Mouse (Mus musculus) E14TG2a.4 (cell line): ENCODE measurements at regions not wholly inside any gene's neighbourhood (a gene's known extent, or its start where the extent isn't known, plus 50 kb on each side); places are given as distances from the start of the nearest gene placed in this dataset.

Source experiments
- H3K27me3 ChIP-seq: 2 replicates; pipeline ENCODE4 v1.6.1; 2014; ENCODE audit warnings: low read length, control low read depth; ENCODE audit not compliant: insufficient read depth
- H3K36me3 ChIP-seq: 2 replicates; pipeline ENCODE4 v1.6.1; 2014; ENCODE audit warnings: low read length, control low read depth; ENCODE audit not compliant: insufficient read depth
- H3K4me1 ChIP-seq: replicated peaks from 2 replicates; pipeline ENCODE4 v1.6.1; 2014; ENCODE audit warnings: low read depth, low read length, control low read depth
- H3K4me3 ChIP-seq: replicated peaks from 2 replicates; pipeline ENCODE4 v1.5.1; 2014; ENCODE audit warnings: mild to moderate bottlenecking, low read length
- H3K9me3 ChIP-seq: 2 replicates; pipeline ENCODE4 v1.6.1; 2014; ENCODE audit warnings: low read length, control low read depth
- CTCF ChIP-seq: conservative IDR thresholded peaks from 2 replicates; pipeline ENCODE4 v1.5.1; 2014; ENCODE audit warnings: low read length
- NANOG ChIP-seq: IDR thresholded peaks from 2 replicates; pipeline ENCODE4 v1.6.1; 2014; ENCODE audit warnings: borderline replicate concordance, low read length, mixed read lengths
- POU5F1 ChIP-seq: IDR thresholded peaks from 2 replicates; pipeline ENCODE4 v1.6.1; 2014; ENCODE audit warnings: low read length, borderline replicate concordance

GRCm38 (mm10) chr3:17793646-17794250 is 154.5 kb upstream of the Cypt12 start:
- Histone ChIP-seq H3K36me3 (no peaks in the 10 kb centered on the region), H3K9me3 (no peaks in the 10 kb centered on the region), H3K4me3 (peak overlapping the region; percentile 84), H3K27me3 (peaks cover 66% of the 10 kb centered on the region), H3K4me1 (peaks cover 37% of the 10 kb centered on the region)
- TF ChIP-seq CTCF (no peak), POU5F1 (no peak), NANOG (no peak)

DNA sequence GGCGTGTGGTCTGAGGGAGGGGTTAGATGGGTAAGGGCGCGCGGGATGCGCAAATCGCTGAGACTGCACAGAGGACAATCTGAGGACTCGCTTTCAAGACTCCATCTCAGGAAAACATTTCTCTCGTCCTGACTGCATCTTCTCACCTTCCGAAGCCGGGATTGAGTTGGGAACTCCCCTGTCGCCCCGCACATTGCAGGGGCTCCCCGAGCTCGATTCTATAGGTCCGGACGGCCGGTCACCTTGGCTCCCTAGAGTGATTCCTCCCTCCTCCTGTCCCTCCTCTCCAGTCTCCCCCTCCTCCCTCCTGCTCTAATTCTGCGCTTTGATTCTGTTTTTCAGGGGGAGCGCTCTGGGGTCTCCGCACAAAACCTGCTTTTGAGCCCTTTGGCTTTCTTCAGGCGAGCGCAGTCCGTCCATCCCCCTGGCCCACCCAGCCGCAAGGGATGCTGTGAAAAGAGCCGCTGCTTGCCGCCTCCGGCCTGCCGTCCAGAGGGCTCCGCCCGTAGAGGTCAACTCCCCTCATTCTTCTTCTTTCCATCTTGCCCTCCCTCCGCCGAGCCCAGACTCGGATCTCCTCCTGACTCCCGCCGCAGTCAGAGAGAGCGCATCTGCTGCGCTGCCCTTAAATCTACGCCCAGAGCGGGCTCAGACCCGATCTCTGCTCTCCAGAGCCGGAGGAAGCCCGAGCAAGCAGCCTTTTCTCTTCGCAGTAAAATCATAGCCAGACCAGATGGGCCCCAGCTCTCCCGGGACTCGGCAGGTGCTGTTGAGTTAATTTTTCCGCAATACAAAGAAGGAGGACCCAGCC is 153.8 kb upstream of the Cypt12 start:
- H3K27me3 ChIP-seq: peaks cover 59% of the 10 kb centered on the region
- TF ChIP-seq NANOG (no peak), POU5F1 (no peak), CTCF (no peak)
- H3K36me3 ChIP-seq: no peaks in the 10 kb centered on the region
- peak overlapping the region; percentile 84 for H3K4me3 ChIP-seq
- no peaks in the 10 kb centered on the region for H3K9me3 ChIP-seq
- H3K4me1 ChIP-seq: peaks cover 30% of the 10 kb centered on the region

DNA sequence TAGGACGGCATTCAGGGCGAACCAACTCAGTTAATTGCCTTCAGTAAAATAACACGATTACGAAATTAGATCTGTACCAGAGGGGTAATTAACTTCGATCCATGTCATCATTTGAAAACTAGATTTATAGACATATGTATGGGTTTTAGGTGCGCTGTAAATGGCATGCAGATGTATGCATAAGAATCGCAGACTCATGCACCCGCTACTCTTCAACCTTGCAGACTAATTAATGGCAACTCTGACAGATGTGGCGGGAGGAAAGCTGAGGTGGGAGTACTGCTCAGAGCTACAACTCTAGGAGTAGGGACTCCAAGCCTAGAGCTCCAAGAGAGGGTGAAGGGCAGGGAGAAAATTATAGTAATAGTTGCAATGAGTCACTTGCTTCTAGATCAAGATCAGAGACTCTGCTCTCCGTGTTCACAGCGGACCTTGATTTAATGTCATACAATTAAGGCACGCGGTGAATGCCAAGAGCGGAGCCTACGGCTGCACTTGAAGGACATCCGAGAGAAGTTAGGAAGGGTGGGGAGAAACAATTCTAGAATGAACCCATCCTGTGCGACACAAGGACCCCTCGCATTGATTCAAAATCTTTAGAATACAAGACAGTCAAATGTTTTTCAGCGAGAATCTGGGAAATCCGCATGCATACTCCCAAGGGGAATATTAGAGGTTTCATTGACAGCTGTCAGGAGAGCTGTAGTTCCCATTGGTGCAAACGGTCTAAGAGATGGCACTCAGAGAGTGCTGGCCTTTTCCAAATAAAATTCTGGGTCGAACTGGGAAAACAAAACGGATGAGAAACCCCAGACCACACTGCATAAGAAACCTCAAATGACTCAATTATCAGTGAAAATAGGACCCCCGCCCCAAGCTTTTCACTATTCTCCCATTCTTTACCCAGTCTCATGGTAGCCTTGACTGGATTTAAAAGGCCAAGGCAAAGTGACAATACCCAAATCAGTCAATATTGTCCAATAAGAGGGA is 152.6 kb upstream of the Cypt12 start:
- TF ChIP-seq NANOG (no peak), POU5F1 (no peak), CTCF (no peak)
- no peaks in the 10 kb centered on the region for H3K9me3 ChIP-seq
- peaks cover 20% of the 10 kb centered on the region for H3K4me1 ChIP-seq
- H3K4me3 ChIP-seq: peak overlapping the region; percentile 84
- H3K36me3 ChIP-seq: no peaks in the 10 kb centered on the region
- peaks cover 52% of the 10 kb centered on the region for H3K27me3 ChIP-seq

GRCm38 (mm10) chr3:17796766-17797165 is 151.4 kb upstream of the Cypt12 start:
- TF ChIP-seq POU5F1 (no peak), NANOG (no peak)
- Histone ChIP-seq H3K9me3 (no peaks in the 10 kb centered on the region), H3K4me3 (no peak overlapping the region), H3K27me3 (peaks cover 42% of the 10 kb centered on the region), H3K36me3 (no peaks in the 10 kb centered on the region), H3K4me1 (peaks cover 17% of the 10 kb centered on the region)

DNA sequence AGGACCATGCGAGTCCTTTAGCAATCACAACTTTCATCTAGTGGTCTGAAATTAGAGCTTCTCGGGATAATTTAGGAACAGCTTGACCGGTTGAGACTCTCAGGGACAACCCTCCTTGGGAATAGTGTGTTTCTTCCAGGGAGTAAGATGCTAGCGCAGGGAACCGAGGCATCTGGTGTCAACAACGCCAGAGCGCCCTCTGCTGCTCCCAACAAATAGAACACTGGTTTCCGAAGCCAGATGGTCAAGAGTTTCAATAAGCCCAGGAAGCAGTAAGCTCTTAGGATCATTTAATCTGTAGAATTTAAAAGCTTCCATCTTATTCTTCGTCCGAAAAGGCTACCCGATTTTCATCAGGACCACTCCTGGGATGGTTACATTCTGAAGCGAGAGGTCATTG is 149.8 kb upstream of the Cypt12 start:
- TF ChIP-seq POU5F1 (no peak), CTCF (peak; percentile 56)
- H3K4me3 ChIP-seq: no peak overlapping the region
- no peaks in the 10 kb centered on the region for H3K36me3 ChIP-seq
- H3K4me1 ChIP-seq: peaks cover 14% of the 10 kb centered on the region
- H3K9me3 ChIP-seq: peaks cover 8% of the 10 kb centered on the region
- peaks cover 36% of the 10 kb centered on the region for H3K27me3 ChIP-seq

- peaks cover 29% of the 10 kb centered on the region for H3K27me3 ChIP-seq
- TF ChIP-seq POU5F1 (no peak), CTCF (no peak), NANOG (no peak)
Measured at GRCm38 (mm10) chr3:17799120-17799519, 149.1 kb upstream of the Cypt12 start.

DNA sequence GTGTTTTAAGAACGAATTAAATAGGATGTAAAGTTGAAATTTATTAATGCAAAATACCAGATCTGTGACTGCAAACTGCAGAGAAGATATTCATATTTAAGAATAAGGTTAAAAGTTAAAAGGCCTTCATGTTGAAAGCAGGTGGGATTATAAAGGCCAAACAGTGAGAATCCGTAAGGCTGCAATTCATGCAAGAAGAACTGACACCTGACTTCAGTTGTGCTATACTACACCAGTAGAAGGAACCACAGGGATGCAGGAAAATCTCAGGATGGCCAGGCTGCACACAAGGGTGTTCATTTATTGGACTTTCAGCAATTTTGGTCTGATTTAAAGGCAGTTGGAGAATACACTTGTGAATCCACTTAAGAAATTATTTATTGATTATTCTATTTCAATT is 147.4 kb upstream of the Cypt12 start:
- no peaks in the 10 kb centered on the region for H3K4me1 ChIP-seq
- peaks cover 12% of the 10 kb centered on the region for H3K27me3 ChIP-seq
- H3K4me3 ChIP-seq: no peak overlapping the region
- H3K9me3 ChIP-seq: peaks cover 8% of the 10 kb centered on the region
- no peaks in the 10 kb centered on the region for H3K36me3 ChIP-seq
- no peak for TF ChIP-seq CTCF
- no peak for TF ChIP-seq NANOG
- TF ChIP-seq POU5F1: no peak

More at GRCm38 (mm10) chr3:17799120-17799519, 149.1 kb upstream of the Cypt12 start:
- peaks cover 8% of the 10 kb centered on the region for H3K9me3 ChIP-seq
- H3K4me3 ChIP-seq: no peak overlapping the region
- H3K36me3 ChIP-seq: no peaks in the 10 kb centered on the region
- peaks cover 10% of the 10 kb centered on the region for H3K4me1 ChIP-seq

DNA sequence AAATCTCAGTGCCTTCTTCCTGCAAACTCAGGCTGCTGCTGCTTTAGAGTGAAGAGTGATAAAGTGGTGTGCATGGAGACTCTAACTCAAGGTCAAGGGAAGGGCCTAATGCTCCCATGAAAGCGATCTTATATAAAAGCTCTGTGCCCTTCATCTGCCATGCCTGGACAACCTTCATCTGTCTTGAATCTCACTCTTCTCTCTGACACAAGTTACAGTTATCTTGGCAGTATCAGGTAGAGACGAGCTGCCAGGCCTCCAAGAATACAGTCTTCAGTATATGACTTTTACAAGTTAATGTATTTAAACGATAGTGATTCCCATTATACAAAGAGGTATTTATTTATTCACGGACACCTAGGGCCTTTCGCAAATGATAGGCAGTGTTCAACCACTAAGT is 146.7 kb upstream of the Cypt12 start:
- peaks cover 5% of the 10 kb centered on the region for H3K27me3 ChIP-seq
- TF ChIP-seq NANOG: no peak
- no peak for TF ChIP-seq POU5F1
- TF ChIP-seq CTCF: no peak
- no peaks in the 10 kb centered on the region for H3K36me3 ChIP-seq
- peaks cover 8% of the 10 kb centered on the region for H3K9me3 ChIP-seq
- H3K4me3 ChIP-seq: no peak overlapping the region
- H3K4me1 ChIP-seq: no peaks in the 10 kb centered on the region
